Mouse (Mus musculus): ENCODE results near the gene Ebf4. TPM values are rescaled to one million over a fixed set of nuclear protein-coding genes. Genes with fewer than 3 reads are reported as not detected.
A peak's percentile ranks its signal among the peaks of the same experiment; 100 is the strongest.

The Ebf4 gene
- polyA plus RNA-seq (2012; rRNA removed) = 5.2 and 5.5 TPM in 2 replicates

DNA sequence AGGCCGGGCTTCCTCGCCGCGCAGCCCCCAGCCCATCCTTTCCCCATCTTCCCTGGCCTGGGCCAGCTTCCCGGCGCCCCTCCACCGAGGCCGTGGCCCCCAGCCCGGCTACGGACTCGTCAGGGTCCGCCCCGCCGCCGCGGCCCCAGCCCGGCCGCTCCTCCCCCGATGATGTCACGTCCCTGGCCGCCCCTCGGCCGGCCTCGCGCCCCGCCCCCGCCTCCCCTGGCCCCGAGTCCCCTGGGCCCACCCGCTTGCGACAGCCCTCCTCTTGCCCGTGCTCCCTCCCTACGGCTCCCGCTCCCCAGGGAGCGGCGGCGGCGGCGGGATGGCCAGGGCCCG lies at the start of gene Ebf4:
Gene Ebf4 (plus strand): TSS at position 234 of the 342 bp plus-strand sequence.
- no peak for DNase-seq (ENCODE audit: low spot score)

DNA sequence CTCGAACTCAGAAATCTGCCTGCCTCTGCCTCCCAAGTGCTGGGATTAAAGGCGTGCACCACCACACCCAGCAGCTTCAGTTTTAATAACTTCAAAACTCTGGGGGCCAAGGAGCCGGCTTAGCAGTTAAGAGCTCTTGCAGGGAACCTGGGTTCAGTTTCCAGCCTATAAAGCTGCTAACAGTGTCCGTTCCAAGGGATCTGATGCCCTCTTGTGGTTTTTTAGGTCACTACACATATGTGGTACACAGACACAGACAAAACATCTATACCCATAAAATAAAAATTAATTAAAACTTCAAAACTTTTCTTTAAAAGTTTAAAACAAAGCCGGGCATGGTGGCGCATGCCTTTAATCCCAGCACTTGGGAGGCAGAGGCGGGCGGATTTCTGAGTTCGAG lies 48.1 kb upstream of the Ebf4 start:
- no peak for DNase-seq (ENCODE audit: low spot score)

DNA sequence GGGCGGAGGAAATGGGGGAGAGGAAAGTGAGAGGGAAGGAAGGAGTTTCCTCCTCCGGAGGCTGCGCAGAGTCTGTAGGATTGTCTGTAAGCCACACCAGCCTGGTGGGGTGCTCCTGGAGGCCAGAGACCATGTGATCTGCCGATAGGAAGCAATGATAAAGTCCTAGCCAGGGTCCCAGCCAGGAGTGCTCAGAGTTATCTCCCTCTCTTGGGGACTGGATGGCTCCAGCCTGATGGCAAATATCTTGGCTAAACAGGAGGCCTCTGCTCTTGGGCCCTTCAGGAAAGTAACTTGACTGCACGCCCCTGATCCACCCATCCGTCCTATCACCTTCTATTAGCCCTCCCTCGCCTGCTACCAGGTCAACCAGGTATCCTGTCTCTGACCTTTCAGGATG lies 46.7 kb upstream of the Ebf4 start:
- no peak for DNase-seq (ENCODE audit: low spot score)

DNA sequence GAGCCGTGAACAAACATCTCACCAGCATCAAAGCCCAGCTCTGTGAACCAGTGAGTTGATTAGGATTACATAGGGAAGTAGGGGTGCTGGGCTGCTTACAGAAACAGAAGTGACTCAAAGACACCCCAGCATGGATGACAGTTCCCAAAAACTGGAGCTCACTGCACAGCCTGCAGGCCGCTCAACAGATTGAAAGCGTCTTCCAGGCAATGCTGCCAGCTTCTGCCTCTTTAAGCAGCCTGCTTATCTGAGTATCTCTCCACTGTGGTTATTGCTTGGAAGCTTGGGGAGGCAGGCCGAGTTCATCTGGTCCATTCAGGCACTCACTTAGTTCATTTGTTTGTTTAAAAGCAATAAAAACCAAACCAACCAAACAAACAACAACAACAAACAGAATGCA lies 38.2 kb upstream of the Ebf4 start:
- no peak for DNase-seq (ENCODE audit: low spot score)

DNA sequence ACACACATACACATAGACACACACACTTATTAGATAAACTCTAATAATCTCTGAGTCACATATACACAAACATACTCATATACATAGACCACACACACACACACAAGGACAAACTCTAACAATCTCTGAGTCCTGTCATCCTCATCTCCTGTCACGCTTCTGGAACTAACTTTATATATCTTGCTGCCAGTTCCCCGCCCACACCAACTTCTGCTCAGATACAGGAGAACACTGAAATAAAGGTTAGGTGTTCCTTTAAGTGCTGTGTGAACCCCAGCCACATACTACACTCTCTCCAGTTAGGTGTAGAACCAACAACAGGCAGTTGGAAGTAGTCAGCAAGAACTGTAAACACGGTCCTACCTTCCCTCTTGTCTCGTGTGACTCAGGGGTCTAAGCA lies 34.1 kb upstream of the Ebf4 start:
- DNase-seq (ENCODE audit: low spot score) = no peak

- DNase-seq (ENCODE audit: low spot score) = no peak
Measured at GRCm38 (mm10) chr2:130261914-130262313, 33.1 kb upstream of the Ebf4 start.

DNA sequence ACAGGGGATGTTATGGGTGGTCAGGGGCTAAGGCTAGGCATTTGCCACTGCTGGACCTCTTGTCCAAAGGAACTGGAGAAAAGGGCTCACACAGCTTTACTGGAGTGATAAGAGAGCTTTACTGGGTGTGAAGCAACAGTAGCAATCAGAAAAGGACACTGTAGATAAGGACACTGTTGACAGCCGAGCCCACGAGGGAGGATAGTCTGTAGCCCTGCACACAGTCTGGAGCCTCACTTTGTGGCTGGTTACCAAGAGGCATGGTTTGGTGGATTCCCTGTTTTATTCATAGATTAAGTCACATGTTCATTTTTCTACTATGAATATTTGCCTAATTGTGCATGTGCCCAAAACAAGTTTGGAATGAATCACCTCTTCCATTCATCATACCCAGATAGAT lies 32.6 kb upstream of the Ebf4 start:
- DNase-seq (ENCODE audit: low spot score) = no peak

GRCm38 (mm10) chr2:130265520-130265919 lies 29.4 kb upstream of the Ebf4 start:
- no peak for DNase-seq (ENCODE audit: low spot score)

- no peak for DNase-seq (ENCODE audit: low spot score)
Measured at GRCm38 (mm10) chr2:130268074-130268473, 26.9 kb upstream of the Ebf4 start.

GRCm38 (mm10) chr2:130273732-130274131 lies 21.2 kb upstream of the Ebf4 start:
- DNase-seq (ENCODE audit: low spot score) = no peak

DNA sequence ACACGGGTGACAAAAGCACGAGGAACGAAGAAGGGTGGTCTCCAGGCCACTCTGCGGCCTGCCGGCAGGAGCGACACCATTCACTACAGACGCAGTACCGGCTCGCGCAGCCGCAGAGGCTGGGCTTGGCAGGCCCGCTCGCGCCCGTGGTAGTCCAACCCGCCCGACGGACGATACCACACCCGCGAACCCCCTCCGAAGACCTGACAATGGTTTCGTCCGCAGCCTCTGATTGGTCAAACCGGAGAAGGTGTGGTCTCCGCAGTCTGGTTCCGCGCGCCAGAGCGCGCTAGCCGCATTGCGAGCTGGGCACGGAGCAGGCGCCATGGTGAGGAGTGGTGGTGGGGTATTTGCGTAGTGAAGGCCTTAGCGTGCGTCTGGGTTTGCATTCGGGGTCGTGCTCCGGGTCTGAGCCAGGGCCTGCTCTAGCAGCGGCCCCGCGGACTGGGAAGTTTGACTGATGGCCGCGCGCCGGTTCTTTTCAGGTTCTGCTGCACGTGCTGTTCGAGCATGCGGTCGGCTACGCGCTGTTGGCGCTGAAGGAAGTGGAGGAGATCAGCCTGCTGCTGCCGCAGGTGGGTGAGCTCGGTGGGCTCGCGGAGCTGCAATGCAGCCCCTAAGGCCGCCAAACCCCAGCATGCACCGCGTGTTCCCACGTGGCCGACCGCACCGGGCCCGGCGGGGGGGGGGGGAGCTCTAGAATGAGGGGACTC lies 20.7 kb upstream of the Ebf4 start, which contains the start of gene Nop56:
Gene Nop56 (plus strand): TSS at position 282 of the 713 bp plus-strand sequence.
- DNase-seq (ENCODE audit: low spot score) = peak; percentile 98

GRCm38 (mm10) chr2:130274862-130275261 lies 20.1 kb upstream of the Ebf4 start:
- DNase-seq (ENCODE audit: low spot score) = no peak

GRCm38 (mm10) chr2:130275649-130276048 lies 19.3 kb upstream of the Ebf4 start:
- no peak for DNase-seq (ENCODE audit: low spot score)

- no peak for DNase-seq (ENCODE audit: low spot score)
Measured at GRCm38 (mm10) chr2:130279600-130280091, 15.3 kb upstream of the Ebf4 start.

DNA sequence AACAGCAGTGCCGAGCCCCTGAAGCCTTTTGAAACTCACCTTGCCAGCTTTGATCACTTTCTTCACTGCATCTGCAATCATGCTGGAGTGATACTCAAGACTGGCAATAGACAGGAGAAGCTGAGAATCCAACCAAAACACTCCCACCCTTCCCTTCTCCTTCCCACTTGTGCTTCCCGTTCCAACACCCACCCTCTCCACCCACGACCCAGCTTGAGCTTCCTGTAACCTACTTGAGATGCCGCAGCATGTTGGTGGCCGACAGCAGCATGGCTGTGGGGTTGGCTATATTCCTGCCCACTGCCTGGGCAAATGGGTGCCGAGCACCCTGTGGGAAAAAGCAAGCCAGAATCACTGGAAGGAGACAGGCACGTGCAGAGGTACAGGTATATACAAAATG lies 14.7 kb upstream of the Ebf4 start:
- DNase-seq (ENCODE audit: low spot score) = no peak

GRCm38 (mm10) chr2:130280818-130281217 lies 14.2 kb upstream of the Ebf4 start:
- no peak for DNase-seq (ENCODE audit: low spot score)

DNA sequence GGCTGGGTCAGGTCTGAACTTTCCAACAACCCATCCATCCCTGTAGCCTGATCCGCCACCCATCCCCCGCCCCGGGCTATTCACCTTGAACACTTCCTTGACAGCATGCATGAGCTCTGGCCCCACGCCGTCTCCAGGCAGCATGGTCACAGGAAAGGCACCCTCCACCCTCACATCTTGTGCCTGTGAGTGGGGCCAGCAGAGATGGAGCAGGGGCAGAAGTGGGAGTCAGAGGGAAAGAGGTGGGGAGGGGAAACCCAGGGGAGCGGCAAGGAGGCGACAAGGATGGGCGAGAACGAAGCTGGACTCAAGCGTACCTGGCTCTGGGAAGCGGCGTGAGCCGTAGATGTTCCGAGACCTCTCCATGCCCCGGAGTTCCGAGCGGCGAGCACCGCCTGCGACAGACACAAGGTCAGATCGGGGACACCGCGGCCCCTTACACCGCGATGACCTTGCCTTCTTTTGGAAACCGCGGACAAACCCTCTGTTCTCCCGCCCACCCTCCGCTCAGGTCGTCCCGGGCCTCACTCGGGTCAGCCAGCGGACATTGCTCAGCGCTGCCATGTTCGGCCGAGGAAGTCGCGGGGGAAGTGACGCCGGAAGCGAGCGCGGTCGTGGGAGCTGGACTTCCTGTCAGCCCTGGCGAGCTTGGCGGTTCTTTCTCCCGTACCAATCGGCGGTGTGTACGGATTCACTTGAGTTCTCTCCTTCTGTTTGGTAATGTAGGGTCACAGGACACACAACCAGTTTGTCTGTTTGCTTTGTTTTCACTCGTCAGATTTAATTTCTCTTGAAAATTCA lies 10.9 kb upstream of the Ebf4 start, which contains the start of gene Idh3b:
Gene Idh3b (minus strand): TSS at position 694 of the 801 bp plus-strand sequence.
- peak; percentile 78 for DNase-seq (ENCODE audit: low spot score)

DNA sequence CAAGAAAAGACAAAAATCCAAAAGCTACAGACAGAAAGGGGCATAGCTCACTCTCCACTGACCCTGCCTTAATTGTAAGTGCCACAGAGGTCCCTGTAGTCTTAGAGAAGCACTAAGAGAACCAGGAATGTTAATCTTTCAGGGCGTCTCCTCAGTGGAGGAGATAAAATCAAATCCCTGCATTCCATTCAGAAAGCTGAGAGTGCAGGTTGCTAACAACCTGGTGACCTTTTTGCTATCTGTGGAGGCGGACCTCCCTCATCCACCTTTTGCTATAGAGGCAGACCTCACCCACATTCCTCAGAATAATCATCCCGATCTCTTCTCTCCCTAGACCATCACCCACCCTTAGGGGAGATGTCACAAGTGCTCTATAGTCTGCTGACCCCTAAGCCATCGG lies 5.9 kb upstream of the Ebf4 start:
- no peak for DNase-seq (ENCODE audit: low spot score)

- DNase-seq (ENCODE audit: low spot score) = no peak
Measured at GRCm38 (mm10) chr2:130291434-130291833, 3.5 kb upstream of the Ebf4 start.

DNA sequence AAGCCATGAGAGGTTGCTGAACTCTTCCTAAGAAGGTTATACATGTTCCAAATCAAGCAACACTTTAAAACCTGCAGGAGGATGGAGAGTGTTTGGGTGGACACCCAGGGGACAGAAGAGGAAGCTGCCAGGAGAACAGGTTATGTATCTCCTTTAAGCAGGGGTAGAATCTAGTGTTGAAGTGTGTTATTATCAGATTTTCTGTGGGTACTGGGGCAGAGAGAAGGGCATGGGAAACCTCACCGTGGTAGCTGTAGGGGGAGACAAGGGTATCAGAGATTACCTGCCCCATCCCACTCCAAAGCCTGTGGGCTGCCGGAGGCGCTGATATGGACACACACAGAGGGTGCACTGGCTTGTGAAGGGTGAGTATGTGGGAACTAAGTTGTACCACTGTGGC lies 2.0 kb upstream of the Ebf4 start:
- no peak for DNase-seq (ENCODE audit: low spot score)

- DNase-seq (ENCODE audit: low spot score) = no peak
Measured at GRCm38 (mm10) chr2:130293486-130293885, 1.5 kb upstream of the Ebf4 start.

DNA sequence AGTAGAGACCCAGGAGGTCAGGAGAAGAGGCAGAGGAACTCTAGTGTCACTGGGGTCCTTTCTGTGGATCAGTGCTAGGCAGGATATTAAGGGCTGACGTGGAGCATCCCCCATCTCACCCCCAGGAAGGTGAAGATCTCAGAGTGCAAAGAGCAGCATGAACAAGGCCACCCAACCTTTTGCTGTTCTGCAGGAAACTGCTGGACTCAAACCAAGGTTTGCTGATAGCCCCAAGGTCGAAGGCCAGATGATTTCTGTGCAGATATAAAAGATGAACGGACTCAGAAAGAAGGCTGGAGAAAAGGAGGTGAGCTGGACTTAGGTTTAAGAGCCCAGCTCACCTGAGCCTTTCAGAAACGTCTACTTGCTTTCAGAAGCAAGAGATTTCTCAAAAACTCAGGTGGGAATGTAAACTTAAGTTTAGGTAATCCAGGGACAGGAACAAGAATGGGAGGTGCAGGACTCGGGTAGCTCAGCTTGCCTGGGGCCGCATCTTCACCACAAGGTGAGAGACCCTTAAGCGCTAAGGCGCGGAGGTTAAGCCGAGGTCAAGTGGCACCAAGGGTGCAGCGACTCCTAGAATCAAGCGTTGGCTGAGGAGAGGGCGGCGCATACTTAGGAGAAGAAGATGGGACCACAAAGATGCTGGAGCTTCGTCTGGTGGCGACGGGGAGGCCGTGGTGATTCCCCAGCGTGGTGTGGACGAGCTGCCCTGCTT lies 592 bp upstream of the Ebf4 start:
- DNase-seq (ENCODE audit: low spot score) = no peak

All from urinary bladder, adult 2 months (tissue).